Mouse (Mus musculus): ENCODE measurements around the gene Arap1. TPM values are rescaled to one million over a fixed set of nuclear protein-coding genes. Genes with fewer than 3 reads are reported as not detected.

The Arap1 gene
- total and polyA plus RNA-seq, 3 experiments: 21.2 to 46.1 (median 38.5) TPM

- Histone ChIP-seq H3K27me3 (replicated peaks) (peaks cover 84% of the 10 kb centered on the region), H3K4me2 (ENCODE audit: insufficient read depth, low read depth, poor library complexity, severe bottlenecking) (no peak overlapping the region)
Observed at GRCm38 (mm10) chr7:101453725-101454124, 105.9 kb downstream of the Arap1 start.

GRCm38 (mm10) chr7:101454479-101454878 is 106.6 kb downstream of the Arap1 start:
- Histone ChIP-seq H3K4me3 (replicated peaks in 1 of 3; ENCODE audit: low read depth in 2 of 3, low read length in 2 of 3, poor library complexity in 1 of 3) (no peak overlapping the region), H3K79me2 (replicated peaks; ENCODE audit: control insufficient read depth, extremely low read depth, insufficient read depth, poor library complexity, severe bottlenecking) (no peaks in the 10 kb centered on the region), H3K4me1 (ENCODE audit: control insufficient read depth in 1 of 2, insufficient read depth in 2 of 2) (peaks cover 2 to 54% of the 10 kb centered on the region in 2 experiments; a peak in 3 of 4 replicates), H3K36me3 (replicated peaks in 1 of 2; ENCODE audit: control insufficient read depth in 1 of 2, insufficient read depth in 1 of 2, low read length in 1 of 2) (no peaks in the 10 kb centered on the region), H3K27me3 (replicated peaks) (peaks cover 88% of the 10 kb centered on the region), H3K9ac (ENCODE audit: insufficient read depth, low read depth) (no peak overlapping the region), H3K27ac (ENCODE audit: insufficient read depth, low read depth) (no peak overlapping the region), H3K9me3 (replicated peaks; ENCODE audit: low read length) (no peaks in the 10 kb centered on the region), H3K4me2 (ENCODE audit: insufficient read depth, low read depth, poor library complexity, severe bottlenecking) (no peak overlapping the region)
- in situ Hi-C loops (cut with MboI; ENCODE audit: low pct_ligation_motif_present, low pct_unique_long_range_greater_than_20kb, low sequenced_read_pairs) (no loop called here), dilution Hi-C loops (cut with MboI; ENCODE audit: extremely low pct_ligation_motif_present, extremely low pct_unique_long_range_greater_than_20kb, low sequenced_read_pairs) (no loop called here)
- DNase-seq (ENCODE audit: extremely low read depth): no peak
- TF ChIP-seq USF1 (IDR thresholded peaks at IDR 0.05; ENCODE audit: low read depth, low read length) (no peak), ELF1 (IDR thresholded peaks at IDR 0.05; ENCODE audit: low read depth, low read length) (no peak), ZMIZ1 (IDR thresholded peaks at IDR 0.05; ENCODE audit: low read depth, low read length) (no peak), TBP (conservative IDR thresholded peaks at IDR 0.05; ENCODE audit: low read depth, low read length) (no peak), MXI1 (IDR thresholded peaks at IDR 0.05; ENCODE audit: low read depth, low read length) (no peak), ZNF384 (IDR thresholded peaks at IDR 0.05; ENCODE audit: low read depth, low read length) (no peak), SIN3A (IDR thresholded peaks at IDR 0.05; ENCODE audit: low read length) (no peak), POLR2A (IDR thresholded peaks at IDR 0.05; ENCODE audit: low read depth, low read length) (no peak), NELFE (IDR thresholded peaks at IDR 0.05; ENCODE audit: low read depth, low read length) (no peak), PAX5 (IDR thresholded peaks at IDR 0.05; ENCODE audit: low read length) (no peak), JUND (conservative IDR thresholded peaks at IDR 0.05; ENCODE audit: low read depth, low read length) (no peak), ZC3H11A (IDR thresholded peaks at IDR 0.05; ENCODE audit: low read depth, low read length) (no peak)

More at GRCm38 (mm10) chr7:101453725-101454124, 105.9 kb downstream of the Arap1 start:
- Histone ChIP-seq H3K36me3 (replicated peaks in 1 of 2; ENCODE audit: control insufficient read depth in 1 of 2, insufficient read depth in 1 of 2, low read length in 1 of 2) (no peaks in the 10 kb centered on the region), H3K27ac (ENCODE audit: insufficient read depth, low read depth) (no peak overlapping the region), H3K4me3 (replicated peaks in 1 of 3; ENCODE audit: low read depth in 2 of 3, low read length in 2 of 3, poor library complexity in 1 of 3) (no peak overlapping the region), H3K9ac (ENCODE audit: insufficient read depth, low read depth) (no peak overlapping the region), H3K79me2 (replicated peaks; ENCODE audit: control insufficient read depth, extremely low read depth, insufficient read depth, poor library complexity, severe bottlenecking) (no peaks in the 10 kb centered on the region), H3K9me3 (replicated peaks; ENCODE audit: low read length) (no peaks in the 10 kb centered on the region), H3K4me1 (ENCODE audit: control insufficient read depth in 1 of 2, insufficient read depth in 2 of 2) (peaks cover 2 to 47% of the 10 kb centered on the region in 2 experiments; a peak in 3 of 4 replicates)
- no peak for DNase-seq (ENCODE audit: extremely low read depth)
- TF ChIP-seq E2F4 (IDR thresholded peaks at IDR 0.05; ENCODE audit: insufficient replicate concordance, low read depth, low read length) (no peak), CTCF (conservative IDR thresholded peaks at IDR 0.05 in 1 of 2, IDR thresholded peaks at IDR 0.05 in 1 of 2; ENCODE audit: low read depth in 2 of 2, low read length in 2 of 2) (no peak), POLR2AphosphoS2 (IDR thresholded peaks at IDR 0.05; ENCODE audit: low read depth, low read length) (no peak), CHD1 (IDR thresholded peaks at IDR 0.05; ENCODE audit: low read depth, low read length) (no peak), ETS1 (conservative IDR thresholded peaks at IDR 0.05; ENCODE audit: low read depth, low read length) (no peak), GABPA (IDR thresholded peaks at IDR 0.05; ENCODE audit: insufficient replicate concordance, low read depth, low read length) (no peak), UBTF (IDR thresholded peaks at IDR 0.05; ENCODE audit: low read depth, low read length) (no peak), POLR2A (IDR thresholded peaks at IDR 0.05; ENCODE audit: low read depth, low read length) (no peak), SIN3A (IDR thresholded peaks at IDR 0.05; ENCODE audit: low read length) (no peak), ZMIZ1 (IDR thresholded peaks at IDR 0.05; ENCODE audit: low read depth, low read length) (no peak), NRF1 (IDR thresholded peaks at IDR 0.05; ENCODE audit: low read depth, low read length) (no peak), ZKSCAN1 (IDR thresholded peaks at IDR 0.05; ENCODE audit: borderline replicate concordance, low read depth, low read length) (no peak), MXI1 (IDR thresholded peaks at IDR 0.05; ENCODE audit: low read depth, low read length) (no peak), MYC (IDR thresholded peaks at IDR 0.05; ENCODE audit: low read depth, low read length) (no peak), USF2 (conservative IDR thresholded peaks at IDR 0.05; ENCODE audit: low read depth, low read length) (no peak), ELF1 (IDR thresholded peaks at IDR 0.05; ENCODE audit: low read depth, low read length) (no peak), MEF2A (IDR thresholded peaks at IDR 0.05; ENCODE audit: borderline replicate concordance, low read depth, low read length) (no peak), TCF12 (IDR thresholded peaks at IDR 0.05; ENCODE audit: low read depth, low read length) (no peak)
- in situ Hi-C loops (cut with MboI; ENCODE audit: low pct_ligation_motif_present, low pct_unique_long_range_greater_than_20kb, low sequenced_read_pairs) (no loop called here), dilution Hi-C loops (cut with MboI; ENCODE audit: extremely low pct_ligation_motif_present, extremely low pct_unique_long_range_greater_than_20kb, low sequenced_read_pairs) (no loop called here)

Measured in CH12.LX (cell line).